Mouse (Mus musculus) c-Kit-positive CD71-positive TER-119-negative erythroid progenitor cells, embryonic 14.5 days (primary cell): ENCODE data around the gene Mab21l3.
"Not testable (repeated sequence)": the region's sequence is repeated elsewhere in the genome, so short reads cannot be mapped to it uniquely, and the experiment has no call there.

Source experiments
- DNase-seq: peaks from one replicate; pipeline ENCODE4 v3.0.0-alpha.2; 2013; ENCODE audit warnings: low read depth

Mab21l3 gene

GRCm38 (mm10) chr3:101842372-101843094 lies 6.2 kb downstream of the Mab21l3 start:
- no peak for DNase-seq

GRCm38 (mm10) chr3:101839327-101839726 lies 9.4 kb downstream of the Mab21l3 start:
- DNase-seq = no peak

GRCm38 (mm10) chr3:101836971-101837370 lies 11.8 kb downstream of the Mab21l3 start:
- DNase-seq = no peak

- no peak for DNase-seq
Observed at GRCm38 (mm10) chr3:101836532-101836931, 12.2 kb downstream of the Mab21l3 start.

GRCm38 (mm10) chr3:101836045-101836444 lies 12.7 kb downstream of the Mab21l3 start:
- DNase-seq = peak; percentile 31

GRCm38 (mm10) chr3:101831189-101831858 lies 17.4 kb downstream of the Mab21l3 start:
- DNase-seq = no peak

- no peak for DNase-seq
Observed at GRCm38 (mm10) chr3:101829881-101830616, 18.7 kb downstream of the Mab21l3 start.

GRCm38 (mm10) chr3:101828595-101828994 lies 20.2 kb downstream of the Mab21l3 start:
- DNase-seq = no peak

- no peak for DNase-seq
Observed at GRCm38 (mm10) chr3:101827220-101827715, 21.5 kb downstream of the Mab21l3 start.

- DNase-seq = no peak
Observed at GRCm38 (mm10) chr3:101824338-101824737, 24.4 kb downstream of the Mab21l3 start.

GRCm38 (mm10) chr3:101822052-101822451 lies 26.7 kb downstream of the Mab21l3 start:
- DNase-seq = no peak

- DNase-seq = not testable (repeated sequence)
Observed at GRCm38 (mm10) chr3:101820708-101821107, 28.1 kb downstream of the Mab21l3 start.

GRCm38 (mm10) chr3:101816006-101816405 lies 32.8 kb downstream of the Mab21l3 start:
- DNase-seq = no peak

- no peak for DNase-seq
Observed at GRCm38 (mm10) chr3:101814790-101815189, 34.0 kb downstream of the Mab21l3 start.

GRCm38 (mm10) chr3:101812341-101812962 lies 36.3 kb downstream of the Mab21l3 start:
- DNase-seq = no peak

GRCm38 (mm10) chr3:101811931-101812330 lies 36.8 kb downstream of the Mab21l3 start:
- no peak for DNase-seq

- no peak for DNase-seq
Observed at GRCm38 (mm10) chr3:101807646-101808045, 41.1 kb downstream of the Mab21l3 start.

- DNase-seq = no peak
Observed at GRCm38 (mm10) chr3:101806941-101807340, 41.8 kb downstream of the Mab21l3 start.

- no peak for DNase-seq
Observed at GRCm38 (mm10) chr3:101806149-101806548, 42.6 kb downstream of the Mab21l3 start.

GRCm38 (mm10) chr3:101805562-101806004 lies 43.2 kb downstream of the Mab21l3 start:
- no peak for DNase-seq

GRCm38 (mm10) chr3:101804971-101805561 lies 43.7 kb downstream of the Mab21l3 start:
- no peak for DNase-seq

GRCm38 (mm10) chr3:101804331-101804730 lies 44.4 kb downstream of the Mab21l3 start:
- no peak for DNase-seq
